Mouse (Mus musculus) left cerebral cortex, adult 18-20 months (tissue): ENCODE results near the gene Dclre1a. TPM values are rescaled to one million over a fixed set of nuclear protein-coding genes. Genes with fewer than 3 reads are reported as not detected.
"Not testable (repeated sequence)": the region's sequence is repeated elsewhere in the genome, so short reads cannot be mapped to it uniquely, and the experiment has no call there.

Experiments used
- DNase-seq, 2 experiments: peaks; one replicate each; pipeline ENCODE4 v3.0.0; 2021 to 2022; ENCODE audit warnings: low spot score in 2 of 2, mixed read lengths in 1 of 2
- total RNA-seq, 2 experiments: library from RNA; stranded (reverse); gene quantifications; 2 replicates each; pipeline ENCODE4 v1.2.3; 2021

Gene Dclre1a
- total RNA-seq, 2 experiments from 2014 or later: 9.0 to 10.1 TPM

DNA sequence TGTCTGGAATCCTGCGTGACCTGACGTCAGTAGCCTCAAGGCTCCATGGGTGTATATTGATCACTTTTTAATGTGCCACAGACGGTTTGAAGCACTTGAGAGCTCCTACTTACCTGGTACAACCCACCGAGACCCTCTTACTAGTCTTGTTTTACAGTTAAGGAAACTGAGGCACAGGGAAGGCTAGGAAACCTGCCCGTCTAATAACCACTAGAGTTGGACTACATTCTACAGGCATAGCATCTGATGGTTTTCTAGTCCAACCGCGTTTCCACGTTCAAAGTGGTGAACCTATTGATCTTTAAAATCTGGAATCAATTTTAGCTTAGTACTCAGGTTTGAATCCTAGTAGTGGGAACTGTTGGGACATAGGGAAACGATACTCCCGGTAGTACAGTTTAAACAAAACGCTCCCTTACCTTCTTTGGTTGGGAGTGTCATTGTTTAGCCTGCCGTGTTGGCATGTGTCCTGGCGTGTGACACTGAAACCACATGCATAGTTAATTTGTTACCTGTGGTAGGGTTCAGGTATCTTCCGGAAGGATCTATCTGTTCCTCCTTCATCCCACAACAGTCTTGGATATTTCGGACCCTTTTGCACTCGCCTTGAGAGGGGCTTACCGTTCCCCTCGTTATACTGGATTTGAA lies 1.1 kb upstream of the Dclre1a start:
- no peak for DNase-seq

DNA sequence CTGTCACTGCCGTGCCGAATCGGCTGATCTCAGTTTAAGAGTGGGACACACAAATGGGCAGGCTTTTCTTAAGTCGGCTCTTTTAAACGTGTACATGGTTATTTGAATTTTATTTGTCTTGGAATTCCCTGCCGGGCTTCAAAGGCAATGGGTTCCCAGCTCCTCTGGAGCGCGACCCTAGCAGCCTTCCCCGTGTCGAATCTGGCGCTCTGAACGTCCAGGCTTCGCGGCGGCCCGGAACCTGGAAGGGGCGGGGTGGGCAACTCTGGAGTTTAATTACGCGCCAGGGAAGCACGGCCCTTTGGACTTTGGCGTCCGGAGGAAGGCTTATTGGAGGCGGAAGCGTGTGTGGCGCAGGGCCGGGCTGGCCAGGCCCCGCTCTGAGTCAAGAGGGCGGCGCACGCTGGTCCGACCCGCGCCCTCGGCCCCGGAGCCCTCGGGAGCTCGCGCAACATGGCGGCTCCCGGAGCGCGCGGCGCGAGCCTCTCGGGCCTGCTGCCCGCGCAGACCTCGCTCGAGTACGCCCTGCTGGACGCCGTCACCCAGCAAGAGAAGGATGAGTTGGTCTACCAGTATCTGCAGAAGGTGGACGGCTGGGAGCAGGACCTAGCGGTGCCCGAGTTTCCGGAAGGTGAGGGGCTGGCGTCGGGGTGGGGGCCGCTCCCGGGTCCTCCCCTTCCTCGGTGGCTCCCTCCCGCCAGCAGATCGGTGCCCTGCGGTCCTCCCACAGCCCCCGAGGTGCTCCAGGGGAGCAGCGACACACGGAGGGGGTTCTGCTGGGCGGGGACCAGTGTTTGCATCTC lies 409 bp upstream of the Dclre1a start, which contains the start of gene Nhlrc2:
Nhlrc2 (plus strand) TSS at position 32 of the 803 bp plus-strand sequence.
- peak; percentile 68 to 74 for DNase-seq

DNA sequence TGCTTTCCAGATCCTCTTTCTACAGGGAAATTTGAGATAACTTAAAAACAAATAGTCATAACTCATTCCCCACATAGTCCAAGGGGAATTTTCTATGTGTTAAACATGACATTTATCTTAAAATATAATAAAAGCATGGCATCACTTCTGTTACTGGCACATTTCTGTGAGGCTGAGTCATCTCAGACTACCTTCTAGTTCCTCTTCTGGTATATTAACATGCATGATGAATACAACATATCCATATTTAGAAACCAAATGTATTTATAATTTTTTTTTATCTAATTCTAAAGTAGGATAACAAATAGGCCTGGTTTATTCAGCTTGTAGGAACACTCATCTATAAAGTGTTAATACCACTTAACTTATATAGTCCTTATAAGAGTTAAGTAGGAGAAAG lies 2.0 kb downstream of the Dclre1a start:
- no peak for DNase-seq

DNA sequence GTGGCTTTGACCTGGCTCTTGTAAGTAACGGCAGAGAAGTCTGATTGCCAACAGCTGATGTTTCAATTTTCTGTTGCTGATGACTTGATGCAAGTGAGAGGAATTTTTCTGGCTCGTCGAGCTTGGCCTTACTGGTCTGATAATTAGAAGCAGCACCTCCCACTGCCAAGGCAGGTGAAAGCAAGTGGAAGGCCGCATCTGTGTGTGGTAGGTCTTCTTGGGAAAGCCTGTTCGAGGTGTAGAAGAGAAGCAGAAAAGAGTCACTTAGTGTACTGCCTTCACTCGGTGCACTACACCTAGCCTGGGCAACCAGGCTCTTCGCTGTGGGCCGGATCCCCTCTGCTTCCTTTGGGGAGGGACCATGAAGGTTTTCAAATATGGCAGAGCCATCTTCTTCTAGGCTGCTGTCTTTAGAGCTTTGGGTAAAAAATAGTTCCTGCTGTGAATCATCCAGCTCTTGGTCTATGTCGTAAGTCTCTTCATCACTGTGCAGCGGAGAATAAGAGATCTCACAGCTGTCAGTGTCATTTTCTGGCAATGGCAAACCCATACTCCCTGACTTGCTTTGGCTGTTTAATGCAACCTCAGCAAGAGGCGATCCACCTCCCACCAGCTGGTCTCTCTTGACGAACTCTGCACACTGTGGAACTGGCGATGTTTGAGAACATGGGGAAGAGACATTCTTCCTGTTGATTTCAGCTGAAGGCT lies 3.2 kb downstream of the Dclre1a start:
- DNase-seq: no peak

DNA sequence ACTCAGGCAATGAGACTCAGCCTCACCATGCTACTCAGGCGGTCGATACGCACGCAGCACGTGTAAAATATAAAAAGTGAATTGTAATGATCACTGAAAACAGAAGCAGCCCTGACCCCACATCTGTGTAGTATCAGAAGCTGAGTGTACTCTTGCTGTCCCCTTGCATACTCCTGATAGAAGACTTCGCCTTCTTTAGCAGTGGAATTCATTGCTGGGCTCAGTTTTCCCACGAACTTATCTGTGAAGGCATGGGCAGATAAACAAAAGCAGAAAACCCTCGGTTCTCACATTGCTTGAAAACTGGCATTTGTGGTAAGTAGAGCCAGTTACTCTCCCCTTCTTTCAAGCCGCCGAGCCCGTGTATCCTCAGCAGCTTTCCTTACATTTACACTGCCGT lies 4.7 kb downstream of the Dclre1a start:
- DNase-seq: no peak

DNA sequence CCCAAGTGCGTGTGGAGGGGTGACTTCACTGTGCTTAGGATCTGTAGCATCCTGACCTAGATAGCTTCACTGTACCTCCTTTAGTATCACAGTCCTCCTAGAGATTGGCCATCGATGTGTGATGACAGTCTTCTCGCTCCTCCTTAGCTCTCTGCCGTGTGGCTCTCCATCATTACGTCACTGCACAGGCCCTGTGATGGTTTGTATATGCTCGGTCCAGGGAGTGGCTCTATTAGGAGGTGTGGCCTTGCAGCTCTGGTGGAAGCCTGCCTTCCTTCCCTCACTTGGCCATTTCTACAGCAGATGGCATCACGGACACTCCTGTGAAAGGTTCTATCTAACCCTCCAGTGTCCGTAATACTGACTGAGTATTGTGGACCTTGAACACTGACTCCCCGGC lies 12.3 kb downstream of the Dclre1a start:
- no peak for DNase-seq

DNA sequence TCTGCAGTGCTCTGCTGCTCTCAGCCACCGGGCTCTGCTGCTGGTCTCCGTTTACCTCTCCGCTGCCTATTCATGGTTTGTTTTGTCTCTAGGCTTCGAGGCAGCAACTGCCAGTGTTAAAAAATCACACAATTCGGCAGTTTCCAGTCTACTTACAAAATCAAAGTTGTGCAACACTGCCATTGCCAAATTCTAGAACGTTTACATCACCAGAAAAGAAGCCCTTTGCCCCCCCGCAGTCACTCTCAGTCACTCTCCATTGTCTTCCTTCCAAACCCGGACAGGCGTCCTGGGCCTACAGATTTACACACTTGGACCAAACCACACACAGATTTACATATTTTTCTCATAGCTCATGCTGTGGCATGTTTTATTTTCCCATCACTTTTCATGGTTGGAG lies 13.0 kb downstream of the Dclre1a start:
- DNase-seq: no peak

DNA sequence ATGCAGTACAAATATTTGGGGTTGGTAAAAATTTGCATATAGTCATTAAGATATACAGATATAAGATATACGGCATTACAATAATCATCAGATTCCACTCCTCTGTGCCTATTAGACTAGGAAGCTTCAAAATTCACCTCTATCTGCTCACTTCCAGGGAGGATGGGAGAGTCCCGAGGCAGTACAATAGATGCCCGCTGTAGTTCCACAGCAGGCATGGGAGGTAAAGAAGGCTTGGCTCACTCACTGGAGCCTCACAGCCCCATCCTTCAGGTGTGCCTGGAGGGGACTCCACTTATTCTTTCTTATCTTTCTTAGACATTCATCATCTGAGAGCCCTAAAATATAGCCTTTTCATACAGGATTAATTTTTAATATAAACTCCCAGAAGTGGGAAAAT lies 13.7 kb downstream of the Dclre1a start:
- no peak for DNase-seq

DNA sequence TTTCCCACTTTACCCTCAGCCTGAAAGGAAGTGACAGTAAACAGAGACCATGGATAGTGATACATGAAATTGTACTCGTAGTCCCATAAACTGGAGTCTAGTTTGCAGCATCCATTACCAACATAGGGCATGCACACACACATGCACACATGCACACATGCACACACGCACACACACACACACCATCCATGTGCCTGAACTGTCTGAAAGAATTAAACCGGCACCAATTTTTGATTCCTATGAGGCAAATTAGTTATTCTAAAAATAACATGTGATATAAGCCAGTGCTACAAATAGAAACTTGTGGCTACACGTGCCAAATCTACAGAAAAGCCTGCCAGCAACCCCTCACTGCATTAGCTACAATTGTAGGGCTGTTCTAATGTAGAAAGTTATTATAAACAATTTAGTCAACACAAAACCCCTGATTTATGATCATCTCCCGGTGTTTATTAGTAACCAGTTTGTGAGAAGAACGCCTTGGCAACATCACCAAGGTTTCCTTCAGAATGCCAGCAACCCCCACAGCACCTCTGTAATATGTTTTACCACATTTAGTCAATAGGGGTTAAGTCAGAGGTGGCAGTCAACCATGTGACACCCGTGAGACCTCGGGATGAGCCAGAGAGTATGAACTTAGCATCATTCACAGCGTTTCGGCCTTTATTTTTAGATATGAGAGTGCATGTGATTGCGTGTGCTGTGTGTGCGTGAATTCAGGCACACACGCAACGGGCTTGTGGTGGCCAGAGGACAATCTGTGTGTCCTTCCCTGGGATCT lies 14.5 kb downstream of the Dclre1a start:
- no peak for DNase-seq

DNA sequence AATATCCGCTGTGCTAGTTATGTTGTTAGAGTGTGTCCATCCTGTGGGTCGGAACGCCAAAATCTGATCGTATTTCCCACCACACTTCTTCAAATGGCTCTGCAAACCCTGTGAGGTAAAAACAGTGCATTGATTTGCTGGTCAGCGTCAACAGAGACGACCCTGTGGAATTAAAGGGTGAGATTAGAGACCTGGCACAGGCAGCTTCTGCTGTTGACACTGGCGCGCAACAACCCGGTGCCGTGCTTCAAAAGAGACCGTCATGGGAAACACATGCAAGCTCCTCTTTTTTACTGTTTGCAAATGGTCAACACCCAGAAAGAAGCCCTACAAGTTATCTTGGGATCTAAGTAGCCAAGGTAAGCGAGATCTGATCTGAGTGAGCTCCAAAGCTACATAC lies 16.8 kb downstream of the Dclre1a start:
- DNase-seq: no peak

DNA sequence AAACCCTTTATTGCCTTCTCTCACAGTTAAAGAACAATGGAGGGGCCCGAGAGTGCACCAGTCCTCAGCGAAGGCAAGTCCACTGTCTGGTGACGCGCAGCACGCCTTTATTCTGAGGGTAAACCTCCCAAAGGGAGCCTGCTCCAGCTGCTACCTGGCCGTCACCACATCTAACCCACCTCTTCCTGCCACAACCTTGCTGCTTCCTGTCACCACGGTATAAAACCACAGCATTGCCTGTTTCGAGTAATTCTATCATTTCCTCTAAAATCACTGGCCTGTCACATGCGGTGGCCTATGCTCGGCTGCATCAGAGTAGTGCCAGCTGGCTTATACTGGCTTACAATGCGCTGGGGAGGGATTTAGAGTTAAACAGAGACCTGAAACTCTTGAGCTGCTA lies 17.5 kb downstream of the Dclre1a start:
- DNase-seq: not testable (repeated sequence)

DNA sequence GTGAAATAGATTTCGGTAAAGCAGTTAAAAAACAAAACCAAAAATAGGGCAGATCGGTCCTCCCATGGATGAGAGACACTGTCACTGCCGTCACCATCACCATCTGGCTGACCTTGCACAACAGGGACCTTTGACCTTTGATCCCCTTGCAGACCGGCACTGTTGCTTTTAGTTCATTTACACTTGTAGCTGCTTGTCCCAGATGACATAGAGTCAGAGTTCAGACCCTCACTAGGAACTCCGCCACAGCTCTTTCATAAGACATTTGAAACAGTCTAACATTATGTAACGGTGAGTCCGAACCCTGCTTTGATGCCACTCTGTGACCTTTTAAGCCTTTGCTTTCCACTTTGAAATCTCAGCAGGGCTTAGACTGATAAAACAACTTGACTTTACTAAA lies 28.6 kb downstream of the Dclre1a start:
- DNase-seq: not testable (repeated sequence)

DNA sequence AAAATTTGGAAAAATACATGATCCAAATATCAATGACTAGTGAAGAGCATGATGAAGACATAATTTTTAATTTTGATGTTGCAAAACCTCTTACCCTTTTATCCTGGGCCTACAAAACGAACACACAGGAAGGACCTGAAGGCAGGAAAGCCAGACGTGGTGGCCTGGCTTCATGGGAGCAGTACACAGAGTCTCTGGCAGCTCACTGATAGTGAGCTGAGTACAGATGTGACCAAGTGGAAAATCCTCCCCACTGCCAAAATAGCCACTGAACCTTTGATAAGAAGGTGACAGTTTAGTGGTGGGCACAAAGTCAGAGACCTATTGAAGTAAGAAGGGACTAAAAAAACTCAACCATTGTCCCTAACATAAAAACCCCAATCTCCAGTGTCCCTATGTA lies 34.5 kb downstream of the Dclre1a start:
- not testable (repeated sequence) for DNase-seq

DNA sequence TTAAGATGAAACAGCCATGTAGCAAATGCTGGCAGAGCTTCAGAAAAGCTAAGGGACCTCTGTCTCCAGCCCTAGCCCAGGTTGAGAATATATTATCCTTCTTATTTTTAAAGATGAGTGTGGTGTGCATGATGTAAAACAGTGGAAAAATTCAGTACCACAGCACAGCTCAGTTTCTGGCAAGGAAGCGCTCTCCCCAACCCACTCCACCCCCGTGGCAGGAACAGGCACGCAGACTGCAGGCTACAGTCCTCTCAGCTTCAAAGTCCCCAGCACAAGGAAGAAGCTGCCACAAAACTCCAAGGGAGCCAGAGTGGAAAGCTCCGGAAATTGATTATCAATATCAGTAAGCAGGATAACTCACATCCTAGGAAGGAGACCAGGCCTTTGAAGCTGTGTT lies 36.8 kb downstream of the Dclre1a start:
- DNase-seq: not testable (repeated sequence)

DNA sequence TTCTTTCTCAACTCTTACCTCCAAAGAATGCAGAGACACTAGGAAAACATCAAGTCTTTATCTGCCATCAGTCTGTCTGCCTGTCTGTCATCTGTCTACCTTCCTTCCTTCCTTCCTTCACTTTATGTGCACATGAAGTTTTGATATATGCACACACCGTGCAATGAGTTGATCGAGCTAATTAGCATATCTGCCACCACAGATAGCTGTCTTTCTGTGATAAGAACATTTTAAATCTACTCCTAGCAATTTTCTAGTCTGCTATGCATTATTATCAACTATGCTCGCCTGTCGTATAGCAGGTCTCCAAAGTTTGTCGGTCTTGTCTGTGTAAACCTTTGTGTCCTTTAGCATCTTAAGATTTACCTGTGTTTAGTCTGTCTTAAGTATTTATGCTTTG lies 44.5 kb downstream of the Dclre1a start:
- not testable (repeated sequence) for DNase-seq

DNA sequence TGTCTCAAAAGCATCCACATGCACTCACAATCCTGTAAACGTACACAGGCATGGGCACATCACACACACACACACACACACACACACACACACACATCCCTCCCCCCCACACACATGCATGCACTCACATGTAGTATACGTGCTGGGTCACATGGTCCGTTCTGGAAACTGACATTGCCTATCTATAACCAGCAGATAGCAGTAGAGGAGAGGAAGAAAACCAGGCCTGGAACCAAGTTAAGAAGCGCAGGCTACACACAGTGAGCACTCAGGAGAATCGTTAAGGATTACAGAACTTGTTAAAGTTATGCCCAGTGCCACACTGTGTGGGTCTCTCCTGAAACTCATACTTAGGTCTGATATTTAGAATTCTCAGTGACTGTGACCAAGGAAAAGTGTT lies 45.0 kb downstream of the Dclre1a start:
- not testable (repeated sequence) for DNase-seq

DNA sequence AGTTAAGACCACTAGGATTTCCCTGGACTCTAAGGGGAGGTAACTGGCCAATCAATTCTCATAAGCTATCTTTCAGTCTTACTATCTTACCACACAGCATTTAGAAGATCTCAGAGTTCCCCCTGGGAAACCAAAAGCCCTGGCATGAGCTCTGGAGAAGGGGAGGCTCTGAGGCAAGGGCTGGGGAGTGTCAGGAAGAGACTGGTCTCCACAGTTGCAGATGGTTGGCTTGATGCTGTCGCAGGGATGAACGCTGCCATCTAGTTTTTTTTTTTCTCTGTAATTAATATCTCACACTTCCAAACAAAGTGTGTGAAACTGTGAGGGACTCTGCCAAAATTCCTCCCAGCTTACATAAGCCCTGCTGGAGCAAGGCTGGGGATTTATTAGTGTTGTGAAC lies 53.9 kb downstream of the Dclre1a start:
- not testable (repeated sequence) for DNase-seq

DNA sequence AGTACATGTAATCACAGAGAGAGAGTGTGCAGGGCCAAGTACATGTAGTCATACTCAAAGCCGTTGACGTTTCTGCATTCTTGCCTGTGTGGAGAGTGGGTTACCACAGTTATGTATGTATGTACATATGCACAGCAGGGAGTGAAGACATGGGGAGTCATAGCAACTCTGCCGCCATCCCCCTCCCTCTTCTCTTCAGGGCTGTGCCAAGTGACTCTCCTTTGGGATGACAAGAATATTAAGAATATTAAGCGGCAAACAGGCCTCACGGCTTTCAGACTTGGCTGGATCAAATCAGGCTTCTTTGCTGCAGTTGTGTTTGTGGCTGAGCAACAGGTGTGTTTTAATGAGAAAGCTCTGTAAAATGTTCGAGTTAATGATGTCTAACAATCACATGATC lies 58.4 kb downstream of the Dclre1a start:
- DNase-seq: no peak

DNA sequence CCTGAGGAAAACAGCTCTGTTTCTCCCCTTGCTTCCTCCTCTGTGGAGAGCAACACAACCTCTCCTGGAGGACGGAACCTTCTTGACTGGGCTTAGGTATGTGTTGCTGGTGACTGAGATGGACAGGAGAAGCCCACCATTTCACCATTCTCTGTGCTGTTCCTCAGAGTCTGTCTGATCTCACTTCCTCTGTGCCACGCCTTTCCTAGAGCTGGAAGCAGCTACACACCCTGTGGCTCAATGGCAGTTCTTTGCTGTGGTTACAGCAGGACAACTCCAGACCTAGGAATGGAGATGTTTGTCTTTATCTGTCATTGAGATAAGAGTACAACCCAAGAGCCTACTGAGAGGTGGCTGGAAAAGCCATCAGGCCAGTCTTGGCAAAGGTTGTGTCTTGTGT lies 60.7 kb downstream of the Dclre1a start:
- no peak for DNase-seq

DNA sequence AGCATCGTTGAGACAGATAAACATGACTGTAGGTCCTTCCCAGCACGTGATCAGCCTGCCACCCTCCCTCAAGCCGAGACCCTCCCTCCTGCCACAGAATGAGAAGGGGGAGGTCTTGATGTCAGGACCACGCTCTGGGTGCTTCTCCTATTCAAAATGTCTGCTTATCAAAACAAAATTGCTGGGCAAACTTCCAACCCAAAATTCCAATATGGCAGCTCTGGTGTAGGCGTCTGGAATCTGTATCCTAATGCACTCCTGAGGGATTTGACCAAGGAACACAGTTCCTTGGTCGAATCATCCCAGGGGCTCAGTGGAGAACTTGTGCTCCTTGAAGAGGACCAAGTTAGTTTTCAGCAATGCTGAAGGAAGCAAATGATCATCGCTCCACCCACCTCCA lies 61.1 kb downstream of the Dclre1a start:
- no peak for DNase-seq
